Mouse (Mus musculus): Measurements from ENCODE around the gene Ccl25.
A peak's percentile ranks its signal among the peaks of the same experiment; 100 is the strongest.

Ccl25 gene

DNA sequence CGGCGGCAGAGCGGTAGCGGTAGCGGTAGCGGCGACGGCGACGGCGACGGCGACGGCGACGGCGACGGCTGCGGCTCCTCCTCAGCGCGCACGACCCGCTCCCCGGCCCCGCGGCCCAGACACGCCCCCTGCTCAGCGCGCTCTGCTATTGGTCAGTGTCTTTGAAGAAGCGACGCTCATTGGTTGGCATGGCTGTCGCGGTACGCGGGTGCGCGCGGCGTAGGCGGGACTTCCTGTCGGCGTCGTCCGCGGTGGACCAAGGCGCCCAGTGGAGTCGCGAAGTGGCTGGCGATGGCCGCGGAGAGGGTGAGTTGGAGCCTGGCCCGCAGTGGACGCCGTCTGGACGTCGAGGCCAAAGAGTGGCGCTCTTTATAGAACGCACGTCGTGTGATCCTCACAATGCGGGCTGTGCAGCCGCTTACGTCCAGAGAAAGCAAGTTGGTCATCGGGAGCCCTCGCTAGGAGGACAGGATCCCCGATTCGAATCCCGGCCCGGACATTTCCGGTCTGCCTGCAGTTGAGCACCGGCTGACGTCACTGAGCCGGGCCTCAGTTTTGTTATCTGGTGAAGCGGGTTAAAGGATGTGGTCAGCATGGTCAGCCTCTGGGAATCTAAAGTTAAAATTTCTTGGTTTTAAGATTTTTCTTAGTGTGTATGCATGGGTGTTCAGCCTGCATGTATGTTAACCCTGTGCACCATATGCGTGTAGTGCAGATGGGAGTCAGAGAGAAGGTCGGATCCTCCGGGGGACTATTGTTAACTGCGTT, at the start of gene Ccl25, which contains the start of gene Elavl1:
Gene Ccl25, plus strand, starts transcription at position 228 of the 768 bp plus-strand sequence.
Gene Elavl1, minus strand, starts transcription at position 431 of the 768 bp plus-strand sequence.
- peak; percentile 93 for DNase-seq (ENCODE audit: low read depth, low spot score)

DNA sequence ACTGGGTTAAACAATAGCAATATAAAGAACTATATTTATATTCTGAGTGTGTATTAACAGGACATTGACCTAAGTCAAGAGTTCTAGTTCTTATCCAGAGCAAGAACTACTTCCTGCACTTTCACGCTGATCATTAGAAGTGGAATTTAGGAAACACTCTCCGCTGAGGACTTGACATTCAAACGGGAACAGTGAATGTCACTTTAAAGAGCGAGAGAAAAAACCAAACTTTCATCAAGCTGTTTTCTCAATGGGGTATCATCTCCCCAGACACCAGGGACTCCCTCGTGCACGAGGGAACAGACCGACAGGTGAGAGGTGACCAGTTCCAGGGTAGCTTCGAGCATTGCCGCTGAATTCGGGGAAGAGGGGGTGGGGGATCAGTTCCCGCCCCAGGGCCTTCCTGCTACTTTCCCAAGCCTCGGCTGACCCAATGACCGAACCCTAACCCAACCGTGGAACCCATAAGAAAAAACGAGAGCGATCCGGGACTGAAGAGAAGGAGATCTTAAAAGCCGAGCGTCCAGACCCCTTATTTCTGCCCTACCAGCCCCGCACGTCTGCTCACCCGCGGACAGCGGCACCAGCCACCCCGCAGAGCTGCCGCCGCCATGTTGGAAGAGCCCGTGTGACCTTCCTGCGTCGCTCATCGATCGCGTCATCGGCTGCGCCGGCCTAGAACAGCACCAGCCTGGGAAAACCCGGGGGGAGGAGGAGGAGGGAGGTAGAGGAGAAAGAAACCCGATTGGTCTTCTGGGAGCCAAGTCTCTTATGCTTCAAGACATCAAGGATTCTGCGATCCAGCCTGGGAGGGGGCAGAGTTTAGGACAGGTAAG, 49.5 kb upstream of the Ccl25 start, which contains the start of gene Timm44:
Gene Timm44, minus strand, starts transcription at position 639 of the 836 bp plus-strand sequence.
- DNase-seq (ENCODE audit: low read depth, low spot score), result peak; percentile 98

DNA sequence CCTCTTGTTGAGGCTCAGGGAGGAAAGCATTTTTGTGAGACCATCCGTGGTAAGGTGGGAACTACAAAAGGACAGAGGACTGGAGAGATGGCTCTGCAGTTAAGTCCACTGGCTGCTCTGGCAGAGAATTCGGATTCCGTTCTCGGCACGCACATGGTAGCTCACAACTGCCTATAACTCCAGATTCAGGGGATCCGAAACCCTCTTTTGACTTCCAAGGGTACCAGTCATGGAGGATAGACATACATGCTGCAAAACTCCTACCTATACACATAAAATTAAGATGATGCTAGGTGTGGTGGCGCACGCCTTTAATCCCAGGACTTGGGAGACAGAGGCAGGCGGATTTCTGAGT, 48.9 kb upstream of the Ccl25 start:
- no peak for DNase-seq (ENCODE audit: low read depth, low spot score)

DNA sequence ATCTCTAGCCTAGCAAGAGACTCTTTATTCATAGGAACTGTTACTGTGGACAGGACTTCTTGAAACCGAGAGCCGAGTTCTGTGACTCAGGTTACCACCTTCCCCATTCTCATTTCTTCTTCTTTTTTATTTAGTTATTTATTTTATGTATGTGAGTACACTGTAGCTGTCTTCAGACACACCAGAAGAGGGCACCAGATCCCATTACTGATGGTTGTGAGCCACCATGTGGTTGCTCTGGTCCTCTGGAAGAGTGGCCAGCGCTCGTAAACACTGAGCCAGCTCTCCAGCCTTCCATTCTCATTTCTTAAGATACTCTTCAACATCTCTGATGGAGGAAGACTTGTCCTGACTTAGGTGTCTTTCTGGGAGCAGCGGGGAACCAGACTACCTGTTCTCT, 32.3 kb upstream of the Ccl25 start:
- no peak for DNase-seq (ENCODE audit: low read depth, low spot score)

DNA sequence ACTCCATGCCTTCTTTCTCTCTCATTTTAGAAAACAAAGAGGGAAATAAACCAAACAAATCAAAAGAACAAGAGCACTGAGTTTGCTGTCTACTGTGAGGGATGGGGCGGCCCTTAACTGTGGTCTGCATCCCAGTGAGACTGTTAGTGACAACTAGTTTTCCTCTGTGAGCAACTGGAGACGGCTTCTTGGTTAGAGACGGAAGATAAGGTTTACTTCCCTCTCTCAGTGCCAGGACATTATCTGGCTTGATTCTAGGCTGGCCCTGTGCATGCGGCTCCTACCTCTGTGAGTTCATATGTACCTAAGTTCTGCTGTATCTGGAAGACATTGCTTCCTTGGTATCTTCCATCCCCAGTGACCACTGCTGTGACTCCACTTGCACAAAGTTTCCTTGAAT, 27.2 kb upstream of the Ccl25 start:
- DNase-seq (ENCODE audit: low read depth, low spot score), result no peak

DNA sequence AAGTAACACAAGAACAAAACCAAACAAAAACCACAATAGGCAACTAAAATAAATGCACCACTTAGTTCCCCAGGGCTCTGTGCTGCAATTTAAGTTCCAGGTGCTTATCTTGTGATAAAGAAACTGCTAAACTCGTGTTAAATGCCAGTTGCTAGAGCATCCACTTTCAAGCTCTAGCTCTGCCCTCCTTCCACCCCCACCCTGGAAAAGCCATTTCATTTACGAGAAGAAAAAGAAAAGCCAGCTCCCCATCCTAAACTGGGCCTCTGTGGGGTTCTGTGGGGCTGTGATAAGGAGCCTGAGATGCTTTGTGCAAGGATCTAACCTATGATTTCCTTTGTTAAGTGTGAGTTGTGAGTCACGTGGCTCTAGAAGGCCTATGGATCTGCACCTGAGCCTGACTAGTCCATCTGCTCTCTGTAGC, 20.9 kb upstream of the Ccl25 start:
- no peak for DNase-seq (ENCODE audit: low read depth, low spot score)

DNA sequence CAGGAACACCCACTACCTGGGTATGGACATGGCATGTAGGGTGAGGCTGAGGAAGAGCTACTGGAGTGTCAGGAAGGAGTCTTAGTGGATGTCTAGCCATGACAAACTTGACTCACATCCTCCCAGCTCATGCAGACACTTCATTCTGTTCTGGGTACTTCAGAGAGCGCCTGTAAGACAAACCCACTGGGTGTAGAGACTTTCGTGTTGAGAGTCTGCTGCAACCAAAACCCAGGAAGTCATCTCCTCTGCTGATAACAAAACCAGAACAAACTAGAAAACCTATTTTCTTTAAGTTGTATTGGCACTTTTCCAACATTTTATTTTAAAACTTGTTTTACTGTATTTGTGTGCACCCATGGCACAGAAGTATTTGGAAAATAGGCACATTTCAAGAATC, 19.2 kb upstream of the Ccl25 start:
- DNase-seq (ENCODE audit: low read depth, low spot score), result no peak

DNA sequence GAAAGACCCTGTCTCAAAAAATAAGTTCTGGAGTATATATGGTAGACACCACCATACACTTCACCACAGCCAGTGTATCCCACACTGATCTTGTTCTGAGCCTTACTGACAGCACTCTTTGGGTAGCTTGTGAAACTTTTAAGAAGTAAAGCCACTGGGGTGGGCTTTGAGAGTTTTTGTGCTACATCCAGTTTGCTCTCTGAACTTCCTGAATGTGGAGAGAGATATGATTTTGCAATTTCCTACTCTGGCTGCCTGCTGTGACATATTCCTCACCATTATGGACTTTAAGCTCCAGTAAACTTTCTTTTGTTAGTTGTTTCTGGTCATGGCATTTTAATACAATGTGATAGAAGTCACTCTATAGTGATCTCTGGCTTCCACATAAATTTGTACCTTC, 12.9 kb upstream of the Ccl25 start:
- no peak for DNase-seq (ENCODE audit: low read depth, low spot score)

DNA sequence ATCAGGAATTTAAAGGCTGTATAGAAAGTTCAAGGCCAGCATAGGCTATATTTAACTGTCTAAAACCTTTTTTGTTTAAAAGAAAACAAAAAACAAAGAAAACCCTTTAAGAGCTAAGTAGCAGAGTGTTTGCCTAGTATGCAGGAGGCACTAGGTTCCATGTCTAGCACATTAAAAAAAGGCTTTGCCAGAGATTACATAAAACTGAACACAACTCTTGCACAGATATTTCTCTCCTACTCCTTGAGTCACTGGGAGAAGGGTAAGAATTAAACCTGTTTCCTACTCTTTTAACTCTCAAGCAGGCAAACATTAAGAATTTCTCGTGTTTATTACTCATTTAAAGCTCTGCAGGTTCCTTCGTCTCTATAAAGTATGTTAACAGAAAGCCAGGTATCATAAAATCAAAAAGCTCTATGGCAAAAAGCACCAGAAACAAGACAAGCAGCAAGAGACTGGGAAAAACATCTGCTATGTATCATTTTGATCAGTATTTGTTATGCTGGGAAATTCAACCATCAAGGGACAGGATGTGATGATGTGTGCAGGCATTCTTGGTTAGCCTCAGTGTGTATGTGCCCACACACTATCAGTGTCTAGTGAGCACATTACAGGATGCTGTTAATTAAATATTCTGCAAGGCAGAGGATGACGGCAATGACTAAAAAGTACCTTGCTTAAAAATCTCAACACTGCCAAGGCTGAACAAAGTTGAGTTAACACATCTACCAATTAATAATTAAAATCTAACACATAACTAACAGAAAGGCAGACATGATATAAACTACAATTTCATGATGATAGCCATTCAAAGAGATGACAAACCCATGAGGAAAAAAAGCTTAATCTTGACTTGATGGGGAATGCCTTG, 11.5 kb upstream of the Ccl25 start:
- DNase-seq (ENCODE audit: low read depth, low spot score), result peak; percentile 61

DNA sequence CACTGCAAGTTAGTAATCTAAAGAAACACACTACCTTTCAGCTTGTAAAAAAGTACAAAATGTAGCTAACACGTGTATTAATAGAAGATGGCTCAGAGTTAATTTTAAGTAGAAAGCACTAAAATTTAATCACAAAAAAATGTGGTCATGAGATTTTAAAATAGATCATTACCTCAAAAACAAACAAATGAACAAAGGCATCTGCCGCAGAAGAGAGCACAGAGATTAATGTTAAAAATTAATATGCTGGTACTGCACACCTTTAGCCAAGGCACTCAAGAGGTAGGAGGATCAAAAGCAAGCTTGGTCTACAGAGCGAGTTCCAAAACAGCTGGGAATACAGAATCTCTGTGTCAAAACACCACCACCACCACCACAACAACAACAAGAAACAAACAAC, 10.2 kb upstream of the Ccl25 start:
- DNase-seq (ENCODE audit: low read depth, low spot score), result no peak

DNA sequence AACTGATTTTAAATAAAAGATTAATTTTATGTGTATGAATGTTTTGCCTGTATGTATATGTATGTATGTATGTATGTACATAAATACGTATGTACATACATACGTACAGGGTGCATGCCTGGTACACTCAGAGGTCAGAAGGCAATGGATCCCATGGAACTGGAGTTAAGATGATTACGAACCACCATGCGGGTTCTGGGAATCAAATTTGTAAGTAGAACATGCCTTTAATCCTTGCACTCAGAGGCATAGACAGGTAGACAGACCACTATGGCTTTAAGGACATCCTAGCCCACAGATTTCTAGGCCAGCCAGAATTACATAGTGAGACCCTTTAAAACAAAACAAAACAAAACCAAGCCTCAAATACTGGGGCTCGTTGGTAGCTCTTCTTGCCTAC, 6.9 kb upstream of the Ccl25 start:
- no peak for DNase-seq (ENCODE audit: low read depth, low spot score)

DNA sequence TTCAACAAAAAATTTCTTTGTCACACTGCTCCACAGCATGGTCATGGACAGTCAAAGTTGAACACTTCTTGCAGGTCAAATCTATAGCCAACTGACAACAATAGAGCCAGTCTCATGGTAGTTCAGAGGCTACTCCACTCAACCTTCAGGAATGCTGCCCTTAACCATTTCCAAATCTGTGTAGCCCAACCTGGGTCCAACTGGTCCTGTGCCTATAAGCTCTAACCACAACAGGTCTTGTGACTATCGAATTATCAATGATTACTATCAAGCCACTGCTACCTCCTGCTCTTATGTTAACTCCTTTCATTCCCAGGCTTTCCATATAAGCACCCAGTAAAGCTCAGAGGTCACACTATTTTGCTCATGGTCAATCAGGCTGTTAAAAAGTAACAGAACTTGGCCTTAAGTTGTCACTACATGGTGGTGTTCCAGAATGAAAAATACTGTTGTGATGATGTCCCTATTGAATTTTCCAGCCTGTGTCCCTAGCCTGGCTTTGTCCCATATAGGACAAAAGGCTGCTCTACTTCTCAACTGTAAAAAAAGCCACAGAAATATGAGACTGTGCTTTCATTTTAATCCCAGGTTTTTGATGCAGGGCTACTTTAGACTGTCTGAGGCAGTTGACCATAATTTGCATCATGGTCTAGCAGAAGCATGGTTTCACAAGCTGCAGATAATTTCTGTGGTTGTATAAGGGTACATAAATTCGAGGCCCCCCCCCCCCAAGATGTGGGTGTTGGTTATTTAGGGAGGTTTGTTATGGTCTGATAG, 6.0 kb upstream of the Ccl25 start:
- DNase-seq (ENCODE audit: low read depth, low spot score), result peak; percentile 62

DNA sequence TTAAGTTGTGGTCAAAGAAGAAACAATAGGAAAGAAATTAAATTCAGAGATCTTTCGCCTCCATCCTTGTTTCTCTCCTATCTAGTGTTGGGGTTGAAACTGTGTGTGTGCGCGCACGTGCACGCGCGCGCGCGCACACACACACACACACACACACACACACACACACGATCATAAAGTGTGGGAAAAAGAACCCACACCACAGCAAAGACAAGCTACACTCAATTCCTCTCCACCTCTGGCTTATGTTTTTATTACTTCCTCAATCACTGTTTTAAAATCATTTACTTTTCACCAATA, 5.5 kb upstream of the Ccl25 start:
- no peak for DNase-seq (ENCODE audit: low read depth, low spot score)

DNA sequence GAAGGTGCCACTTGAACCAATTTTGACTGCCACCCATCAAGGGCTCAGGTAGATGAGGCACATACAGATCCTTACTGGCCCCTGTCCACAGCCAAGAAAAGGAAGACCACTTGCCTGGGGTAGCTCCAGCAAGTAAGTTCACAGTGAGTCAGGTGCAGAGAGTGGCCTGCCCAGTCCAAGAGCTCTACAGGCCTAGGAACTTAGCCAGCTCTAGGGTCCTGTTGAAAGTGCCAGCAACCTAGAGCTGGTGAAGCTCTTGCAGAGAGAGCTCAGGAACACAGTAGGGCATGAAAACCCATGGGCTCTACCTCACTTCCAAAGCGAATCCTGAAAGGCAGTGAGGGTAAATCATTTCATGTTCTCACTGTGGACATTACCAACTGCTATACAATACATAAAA, 4.6 kb upstream of the Ccl25 start:
- DNase-seq (ENCODE audit: low read depth, low spot score), result no peak

DNA sequence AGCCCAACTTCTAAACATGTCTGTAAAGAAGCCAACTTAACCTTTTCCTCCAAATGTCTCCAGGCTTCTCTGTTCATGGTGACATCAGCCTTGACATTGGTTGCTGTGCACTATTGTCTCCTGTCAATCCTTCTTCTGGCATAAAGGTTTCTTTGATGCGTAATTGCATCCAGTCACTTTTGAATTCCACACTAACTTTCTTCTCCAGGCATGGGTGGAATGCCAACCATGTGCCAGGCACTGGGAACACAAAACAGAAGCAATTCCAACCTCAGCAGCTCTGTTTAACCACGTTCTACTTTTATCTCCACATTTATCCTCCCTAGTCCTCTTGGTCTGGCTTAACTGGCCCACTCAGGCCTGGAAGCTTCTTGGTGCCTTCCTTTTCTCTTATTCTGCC, 4.0 kb upstream of the Ccl25 start:
- DNase-seq (ENCODE audit: low read depth, low spot score), result no peak

DNA sequence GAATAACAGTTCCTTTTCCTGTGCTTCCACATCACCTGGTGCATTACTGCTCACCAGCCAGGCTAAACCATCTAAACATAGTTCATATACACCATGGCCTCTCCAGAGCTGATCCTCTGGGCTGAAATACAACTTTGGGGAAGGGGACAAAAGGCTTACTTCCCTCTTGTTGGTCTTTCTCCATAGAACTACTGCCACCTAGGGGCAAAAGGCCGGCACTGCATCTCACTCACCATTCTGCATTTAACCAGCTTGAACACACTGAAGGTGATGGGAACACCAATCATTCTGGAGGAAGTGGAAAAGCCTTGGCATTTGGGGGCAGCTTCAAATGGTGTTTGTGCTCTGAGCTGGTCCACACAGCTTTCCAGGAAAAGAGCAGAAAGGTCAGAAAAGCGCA, 2.5 kb upstream of the Ccl25 start:
- DNase-seq (ENCODE audit: low read depth, low spot score), result peak; percentile 95

DNA sequence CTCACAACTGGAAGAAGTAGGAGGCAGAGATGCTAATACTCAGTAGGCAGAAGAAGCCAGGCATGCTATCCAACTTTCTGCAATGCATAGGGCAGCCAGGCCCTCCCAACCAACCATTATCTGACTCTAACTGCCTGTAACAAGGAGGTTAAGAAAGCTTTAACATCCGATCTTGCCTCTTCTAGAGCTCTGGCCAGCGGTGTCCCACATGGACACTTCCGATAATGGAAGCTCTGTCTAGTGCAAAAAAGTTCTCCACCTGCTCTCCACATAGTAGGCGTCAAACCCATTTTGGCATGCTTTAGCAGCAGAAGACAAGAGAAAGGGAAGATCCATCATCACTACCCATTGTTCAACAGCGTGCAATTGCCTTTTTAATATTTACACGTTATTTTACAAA, 1.1 kb upstream of the Ccl25 start:
- peak; percentile 30 for DNase-seq (ENCODE audit: low read depth, low spot score)

DNA sequence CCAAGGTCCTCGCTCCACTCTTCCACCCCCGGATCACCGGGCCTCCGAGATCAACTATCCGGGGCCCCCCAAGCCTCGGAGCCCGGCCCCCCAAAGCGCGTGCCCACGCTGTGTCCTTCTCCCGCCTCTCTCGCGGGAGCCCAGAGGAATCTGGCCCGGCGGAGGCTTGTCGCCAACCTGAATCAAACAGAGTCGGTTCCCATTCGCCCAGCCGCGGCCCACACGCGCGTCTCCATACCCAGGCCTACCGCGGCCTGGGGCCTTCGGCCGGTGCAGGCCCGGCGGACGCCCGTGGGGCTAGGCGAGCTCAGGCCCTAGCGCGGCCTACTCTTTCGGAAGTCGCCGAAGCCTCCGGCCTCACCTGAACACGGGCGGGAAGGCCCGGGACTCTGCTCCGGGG, 485 bp upstream of the Ccl25 start:
- peak; percentile 61 for DNase-seq (ENCODE audit: low read depth, low spot score)

DNA sequence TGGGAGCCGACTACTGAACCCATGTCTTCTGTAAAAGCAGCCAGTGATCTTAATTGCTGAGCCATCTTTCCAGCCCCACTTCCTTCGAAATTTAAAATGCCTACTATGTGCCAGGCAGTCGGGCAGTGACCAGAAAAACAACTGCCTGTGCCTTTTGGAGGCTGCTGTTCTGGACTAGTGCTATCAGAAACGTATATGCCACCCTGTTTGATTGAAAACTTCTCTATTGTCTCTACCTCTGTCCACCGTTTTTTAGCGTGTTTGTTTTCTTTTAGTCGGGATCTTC, 684 bp downstream of the Ccl25 start:
- no peak for DNase-seq (ENCODE audit: low read depth, low spot score)

DNA sequence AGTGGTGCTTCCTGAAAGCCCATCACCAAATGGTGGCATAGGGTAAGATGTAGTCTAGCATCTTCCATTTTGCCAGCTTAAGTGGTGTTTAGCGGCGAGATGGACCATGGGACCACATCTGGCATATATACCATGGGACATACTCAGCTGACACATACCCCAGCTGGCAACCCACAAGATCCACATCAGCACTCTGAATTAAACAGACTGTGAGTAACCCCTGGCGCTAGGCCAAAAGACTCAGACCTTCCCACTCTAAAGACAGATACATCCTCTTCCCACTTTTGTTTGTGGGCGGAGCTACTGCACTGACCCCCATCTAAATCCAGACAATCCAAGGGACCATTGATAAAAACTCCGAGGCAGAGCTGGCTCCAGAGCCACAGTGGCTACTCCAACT, 4.0 kb downstream of the Ccl25 start:
- peak; percentile 69 for DNase-seq (ENCODE audit: low read depth, low spot score)

DNA sequence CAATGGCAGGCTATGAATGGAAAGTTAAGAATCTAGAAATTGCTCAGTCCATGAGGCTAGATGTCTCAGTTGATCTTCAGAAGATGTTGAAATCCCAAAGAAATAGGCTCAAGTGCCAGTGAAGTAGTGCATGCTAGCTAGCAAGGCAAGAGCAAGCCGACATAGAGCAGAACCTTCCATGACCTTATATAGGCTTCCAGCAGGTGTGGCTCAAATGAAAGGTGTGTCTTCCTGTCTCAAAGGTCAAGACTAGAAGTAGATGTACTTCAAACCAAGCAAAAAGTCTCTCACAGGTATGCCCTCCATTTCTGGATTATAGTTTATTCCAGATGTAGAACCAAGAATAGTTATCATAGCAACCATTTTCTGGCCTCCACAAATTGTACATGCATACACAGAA, 9.0 kb downstream of the Ccl25 start:
- no peak for DNase-seq (ENCODE audit: low read depth, low spot score)

DNA sequence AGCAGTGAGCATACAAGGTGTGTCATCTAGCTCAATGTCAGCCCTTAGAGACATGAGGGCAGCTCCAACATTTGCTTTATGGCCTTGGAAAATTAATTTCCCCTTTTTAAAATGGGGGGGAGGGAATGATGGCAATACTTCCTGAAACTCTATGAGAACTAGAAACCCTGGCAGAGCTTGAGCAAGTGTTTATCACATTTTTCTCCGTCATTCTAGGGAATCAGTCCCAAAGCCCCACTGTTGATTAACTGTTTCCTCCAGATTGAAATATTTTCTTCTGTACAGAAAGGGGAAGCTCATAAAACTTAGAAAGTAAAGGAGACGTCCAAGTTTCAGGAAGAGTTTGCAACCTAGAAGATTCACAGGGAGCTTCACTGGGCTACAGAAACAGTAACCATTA, 10.7 kb downstream of the Ccl25 start:
- DNase-seq (ENCODE audit: low read depth, low spot score), result no peak

All from 3T3-L1 (cell line).